Mouse (Mus musculus) testis, adult 2 months (tissue): ENCODE data around the gene Cyp2s1. TPM values are rescaled to one million over a fixed set of nuclear protein-coding genes. Genes with fewer than 3 reads are reported as not detected.

Experiments
- H3K27ac ChIP-seq: fragments of 200-500 bp; 2 replicates; pipeline ENCODE4 v1.5.1; 2012; ENCODE audit warnings: low read depth, low read length; ENCODE audit not compliant: control insufficient read depth, insufficient read depth
- H3K27me3 ChIP-seq: fragments of 200-500 bp; 2 replicates; pipeline ENCODE4 v1.6.1; 2012; ENCODE audit warnings: mild to moderate bottlenecking, low read length, moderate library complexity; ENCODE audit not compliant: control insufficient read depth, insufficient read depth
- H3K36me3 ChIP-seq: fragments of 200-500 bp; 2 replicates; pipeline ENCODE4 v1.6.1; 2012; ENCODE audit warnings: mild to moderate bottlenecking, low read length; ENCODE audit not compliant: control insufficient read depth, insufficient read depth
- H3K4me1 ChIP-seq: fragments of 200-500 bp; 2 replicates; pipeline ENCODE4 v1.6.1; 2012; ENCODE audit warnings: low read length; ENCODE audit not compliant: control insufficient read depth, insufficient read depth
- H3K4me3 ChIP-seq: fragments of 200-500 bp; 2 replicates; pipeline ENCODE4 v1.5.1; 2012; ENCODE audit warnings: low read depth, mild to moderate bottlenecking, low read length, moderate library complexity, mixed read lengths; ENCODE audit not compliant: control insufficient read depth
- CTCF ChIP-seq: fragments of 200-500 bp; IDR thresholded peaks from 2 replicates; pipeline ENCODE4 v1.5.1; 2012; ENCODE audit warnings: low read depth, mild to moderate bottlenecking, inconsistent platforms, low read length, moderate library complexity; ENCODE audit not compliant: control insufficient read depth, insufficient read depth, insufficient replicate concordance
- POLR2A ChIP-seq: fragments of 200-500 bp; IDR thresholded peaks from 2 replicates; pipeline ENCODE4 v1.6.1; 2012; ENCODE audit warnings: low read depth, mild to moderate bottlenecking, inconsistent platforms, low read length, moderate library complexity; ENCODE audit not compliant: control insufficient read depth
- polyA plus RNA-seq: library from polyadenylated mRNA; depleted of rRNA; stranded (reverse); fragments of >200 nt; gene quantifications from 2 replicates; pipeline ENCODE4 v1.2.3, GENCODE M21; 2012

Cyp2s1 gene
- polyA plus RNA-seq, 1 experiment, result 1.9 TPM

DNA sequence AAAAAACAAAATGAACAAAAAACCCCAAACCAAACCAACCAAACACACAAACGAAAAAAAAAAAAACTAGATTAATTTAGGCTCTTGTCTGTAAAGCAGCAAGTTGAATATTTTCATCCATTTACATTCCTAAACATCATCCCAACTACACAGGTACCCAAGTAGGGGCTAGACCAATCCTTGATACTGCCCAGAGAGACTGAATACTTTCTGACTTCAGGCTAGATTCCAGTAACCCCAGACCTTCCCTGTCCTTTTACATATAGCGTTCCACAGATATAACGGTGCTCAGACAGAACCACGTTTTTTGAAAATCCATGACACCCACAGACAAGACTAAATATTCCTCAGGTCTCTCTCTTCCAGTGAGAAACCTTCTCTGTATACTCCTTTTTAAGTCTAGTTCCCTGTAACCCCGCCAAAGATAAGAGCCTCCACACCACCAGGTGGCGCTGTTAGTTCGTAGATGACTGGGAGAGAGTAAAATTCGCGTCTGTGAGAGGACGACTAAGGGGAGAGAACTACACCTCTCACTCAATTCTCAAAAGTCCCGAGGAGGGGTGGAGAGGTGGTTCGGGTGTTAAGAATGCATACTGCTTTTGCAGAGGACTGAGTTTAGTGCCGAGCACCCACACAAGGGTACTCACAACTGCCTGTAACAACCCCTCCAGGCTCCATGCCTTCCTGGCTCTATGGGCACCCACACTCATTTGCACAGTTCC is 31.2 kb upstream of the Cyp2s1 start:
- no peaks in the 10 kb centered on the region for H3K27me3 ChIP-seq
- H3K4me3 ChIP-seq, result peak overlapping the region; percentile 82
- H3K4me1 ChIP-seq, result peaks cover 2% of the 10 kb centered on the region; the same call in 1 of the 2 replicates
- TF ChIP-seq CTCF (peak; percentile 38; the same call in 1 of the 2 replicates), POLR2A (no peak)
- no peaks in the 10 kb centered on the region for H3K36me3 ChIP-seq
- H3K27ac ChIP-seq, result peak overlapping the region; percentile 63; the same call in 1 of the 2 replicates

DNA sequence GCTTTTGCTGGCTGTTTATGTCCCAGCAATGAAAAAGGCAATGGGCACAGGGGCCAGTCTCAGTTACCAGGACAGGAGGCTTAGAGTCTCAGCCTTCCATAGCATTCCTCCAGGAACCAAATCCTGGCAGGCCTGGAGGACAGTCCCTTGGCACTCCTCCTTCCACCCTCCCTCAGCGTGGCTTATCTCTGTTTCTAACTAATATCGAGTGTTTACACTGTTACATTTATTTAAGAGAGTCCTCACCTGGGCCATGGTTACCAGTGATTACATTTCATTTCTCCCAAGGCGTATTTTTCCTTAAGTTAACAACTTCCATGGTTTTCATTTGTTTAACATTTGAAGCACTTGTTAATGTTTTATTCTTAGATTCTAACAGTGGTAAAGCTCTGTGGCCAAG is 28.2 kb upstream of the Cyp2s1 start:
- H3K4me1 ChIP-seq, result peaks cover 2% of the 10 kb centered on the region; the same call in 1 of the 2 replicates
- H3K4me3 ChIP-seq, result no peak overlapping the region
- no peaks in the 10 kb centered on the region for H3K27me3 ChIP-seq
- no peaks in the 10 kb centered on the region for H3K36me3 ChIP-seq
- no peak for TF ChIP-seq POLR2A
- no peak for TF ChIP-seq CTCF
- H3K27ac ChIP-seq, result no peak overlapping the region

DNA sequence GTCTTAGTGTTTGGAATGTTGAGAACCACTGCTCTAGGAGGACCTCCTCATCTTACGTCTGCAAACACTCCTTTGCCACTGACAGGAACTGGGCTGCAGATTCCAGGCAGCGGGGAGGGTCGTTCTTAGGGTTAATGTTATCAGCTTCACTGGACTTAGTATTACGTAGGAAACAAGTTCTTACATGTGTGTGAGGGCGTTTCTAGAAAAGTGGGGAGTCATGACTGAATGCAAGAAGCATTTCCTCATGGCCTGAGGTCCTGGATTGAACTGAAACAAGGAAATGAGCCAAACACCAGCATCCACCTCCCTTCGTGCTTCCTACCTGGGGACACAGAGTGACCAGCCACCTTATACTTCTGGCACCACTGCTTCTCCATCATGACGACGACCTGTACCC is 27.7 kb upstream of the Cyp2s1 start:
- H3K4me1 ChIP-seq, result peaks cover 2% of the 10 kb centered on the region; the same call in 1 of the 2 replicates
- no peaks in the 10 kb centered on the region for H3K27me3 ChIP-seq
- TF ChIP-seq POLR2A (no peak), CTCF (no peak)
- no peak overlapping the region for H3K4me3 ChIP-seq
- H3K36me3 ChIP-seq, result no peaks in the 10 kb centered on the region
- H3K27ac ChIP-seq, result no peak overlapping the region

DNA sequence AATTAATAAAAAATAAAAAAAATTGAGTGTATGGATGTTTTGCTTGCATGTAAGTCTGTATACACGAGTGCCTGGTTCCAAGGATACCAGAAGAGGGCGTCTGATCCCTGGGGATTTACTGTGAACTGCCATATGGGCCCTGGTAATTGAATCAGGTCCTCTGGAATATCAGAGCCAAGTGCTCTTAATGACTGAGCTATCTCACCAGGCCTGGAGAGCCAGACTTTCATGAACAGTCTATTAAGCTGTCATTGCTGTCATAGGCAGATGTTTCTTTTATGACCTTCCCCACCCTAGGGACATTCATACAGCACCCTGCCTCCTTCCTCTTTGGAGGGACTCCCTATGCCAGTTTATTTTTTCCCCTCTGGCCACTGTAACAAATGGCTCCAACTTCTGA is 26.8 kb upstream of the Cyp2s1 start:
- Histone ChIP-seq H3K36me3 (no peaks in the 10 kb centered on the region), H3K27ac (no peak overlapping the region), H3K4me1 (peaks cover under 1% of the 10 kb centered on the region; the same call in 1 of the 2 replicates), H3K27me3 (no peaks in the 10 kb centered on the region), H3K4me3 (no peak overlapping the region)
- no peak for TF ChIP-seq CTCF
- no peak for TF ChIP-seq POLR2A

DNA sequence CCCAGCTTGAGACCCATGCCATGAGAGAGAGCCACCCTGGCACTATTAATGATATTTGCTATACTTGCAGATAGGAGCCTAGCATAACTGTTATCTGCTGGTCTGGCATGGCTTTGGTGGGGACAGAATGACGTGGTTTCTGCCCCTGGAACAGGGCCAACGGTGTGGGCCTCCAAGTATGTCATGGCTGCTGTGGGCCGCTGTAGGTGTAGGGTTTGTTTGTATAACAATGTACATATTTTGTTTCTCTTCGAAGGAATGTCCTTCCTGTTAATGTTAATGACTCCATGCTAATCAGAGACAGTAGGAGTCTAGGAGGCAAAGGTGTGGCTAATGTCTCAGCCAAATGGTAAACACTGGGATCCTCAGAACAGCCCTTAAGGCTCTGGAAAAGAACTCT is 24.2 kb upstream of the Cyp2s1 start:
- H3K4me3 ChIP-seq, result no peak overlapping the region
- no peaks in the 10 kb centered on the region for H3K36me3 ChIP-seq
- no peaks in the 10 kb centered on the region for H3K27me3 ChIP-seq
- H3K27ac ChIP-seq, result no peak overlapping the region
- TF ChIP-seq CTCF (no peak), POLR2A (no peak)
- no peaks in the 10 kb centered on the region for H3K4me1 ChIP-seq

DNA sequence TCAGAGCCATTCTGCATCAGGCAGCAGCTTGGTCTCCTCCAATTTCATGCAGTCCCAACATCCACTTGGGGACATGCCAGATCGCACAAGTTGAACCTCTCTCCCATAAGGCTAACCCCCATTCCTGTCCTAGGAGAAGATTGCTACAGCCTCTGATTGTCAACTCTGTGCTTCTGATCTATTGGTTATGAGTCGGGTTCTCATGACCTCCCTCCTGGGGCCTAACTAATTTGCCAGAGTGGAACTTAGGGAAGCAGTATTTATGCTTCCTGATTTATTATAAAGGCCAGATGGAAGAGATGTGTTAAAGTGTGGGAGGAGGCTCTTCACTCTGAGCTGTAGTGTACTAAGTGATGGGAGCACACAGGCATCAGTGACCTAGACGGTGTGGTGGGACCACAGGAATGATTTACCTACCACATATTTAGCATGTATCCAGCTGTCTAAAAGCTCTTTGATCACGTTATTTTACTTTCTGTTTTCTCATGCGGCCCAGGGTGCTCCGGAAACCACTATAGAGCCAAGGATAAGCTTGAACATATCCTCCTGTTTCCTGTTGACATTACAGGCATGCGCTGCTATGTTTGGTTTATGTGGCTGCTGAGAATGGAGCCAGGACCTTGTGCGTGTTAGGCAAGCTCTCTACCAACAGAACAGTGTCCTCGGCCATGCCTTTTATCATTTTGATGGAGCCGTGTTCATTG is 18.6 kb upstream of the Cyp2s1 start:
- no peaks in the 10 kb centered on the region for H3K36me3 ChIP-seq
- no peaks in the 10 kb centered on the region for H3K4me1 ChIP-seq
- H3K27me3 ChIP-seq, result no peaks in the 10 kb centered on the region
- H3K4me3 ChIP-seq, result no peak overlapping the region
- H3K27ac ChIP-seq, result no peak overlapping the region
- TF ChIP-seq POLR2A (no peak), CTCF (no peak)

DNA sequence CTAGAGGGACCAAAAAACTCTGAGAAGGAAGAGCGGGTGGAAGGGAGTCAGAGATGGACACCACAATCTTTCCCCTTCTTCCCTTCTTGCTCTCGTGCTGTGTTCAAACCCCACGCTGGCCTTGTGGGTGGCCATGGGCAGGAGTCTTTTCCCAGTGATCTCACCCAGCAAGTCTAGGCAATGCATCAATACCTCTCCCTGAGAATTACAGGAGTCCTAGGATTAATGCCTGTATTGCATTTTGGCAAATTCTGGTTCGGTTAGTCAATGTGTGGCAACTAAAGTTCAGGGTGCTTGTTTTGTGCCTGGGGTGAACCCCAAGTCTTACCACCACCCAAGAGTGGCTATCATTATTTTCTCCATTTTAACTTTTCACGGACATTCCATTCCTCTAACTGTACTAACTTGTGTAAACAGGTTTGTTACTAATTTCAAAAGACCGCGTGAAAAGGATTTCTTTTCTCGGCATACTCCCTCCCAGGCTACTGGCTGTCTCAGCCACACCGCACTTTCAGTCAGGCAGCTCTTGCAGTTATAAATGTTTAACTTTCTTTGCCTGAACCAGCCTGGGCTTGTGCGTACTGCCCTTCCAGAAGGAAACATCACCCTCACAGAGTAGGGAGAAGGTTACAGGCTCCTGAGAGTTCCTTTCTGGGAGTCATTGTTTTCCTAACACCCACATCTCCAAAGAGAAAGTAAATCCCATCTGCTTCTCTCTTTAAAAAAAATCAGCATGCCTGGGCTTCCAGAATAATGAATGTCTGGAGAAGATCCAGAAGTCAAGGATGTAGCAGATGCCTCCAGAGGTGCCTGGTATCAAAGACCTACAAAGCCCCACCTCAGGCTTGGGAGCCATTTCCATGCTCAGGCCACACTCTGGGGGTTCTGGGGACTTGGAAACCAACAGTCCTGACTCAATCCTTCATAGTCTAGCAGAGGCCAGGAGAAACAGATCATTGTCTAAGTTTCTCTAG is 15.1 kb upstream of the Cyp2s1 start:
- H3K4me1 ChIP-seq, result no peaks in the 10 kb centered on the region
- H3K36me3 ChIP-seq, result no peaks in the 10 kb centered on the region
- no peaks in the 10 kb centered on the region for H3K27me3 ChIP-seq
- TF ChIP-seq POLR2A (no peak), CTCF (no peak)
- no peak overlapping the region for H3K4me3 ChIP-seq
- no peak overlapping the region for H3K27ac ChIP-seq
